In genomic region chr9:121302543-121302942, GRCm38 (mm10) we compare ENCODE assay signal across 9 mouse cellular contexts. TPM values are rescaled to one million over a fixed set of nuclear protein-coding genes. Genes with fewer than 3 reads are reported as not detected.
DNase-seq lines count a peak whose midpoint lies in the region; ATAC-seq and TF ChIP-seq lines count a peak whose summit lies in the region.
"Had no signal": no experiment of that assay in that cellular context is flagged by ENCODE, and none has a peak within 500 bp of the region (broad histone marks: within the 10 kb centered on the region; RNA-seq: fewer than 3 reads in every experiment).

No protein-coding gene starts in this region.

- no peak overlapping the region for H3K9ac ChIP-seq in hindbrain, postnatal 0 days (replicated peaks; ENCODE audit: low read length)
- H3K9ac ChIP-seq in hindbrain, embryonic 16.5 days (ENCODE audit: low read depth, low read length): no peak overlapping the region
- H3K9ac ChIP-seq: limb, embryonic 12.5 days had no signal

- H3K4me3 ChIP-seq in hindbrain, postnatal 0 days (ENCODE audit: low read length): no peak overlapping the region
- H3K4me3 ChIP-seq in hindbrain, embryonic 16.5 days (ENCODE audit: low read length): no peak overlapping the region
- no peak overlapping the region for H3K4me3 ChIP-seq in testis, adult 2 months (ENCODE audit: control insufficient read depth, low read depth, low read length)
- no peak overlapping the region for H3K4me3 ChIP-seq in bone marrow, adult 2 months (replicated peaks; ENCODE audit: control insufficient read depth, low read depth, low read length)
- H3K4me3 ChIP-seq: limb, embryonic 12.5 days had no signal

- no peak for TF ChIP-seq POLR2A in testis, adult 2 months (IDR thresholded peaks at IDR 0.05; ENCODE audit: control insufficient read depth, low read depth, low read length)
- no peak for TF ChIP-seq POLR2A in bone marrow, adult 2 months (IDR thresholded peaks at IDR 0.05; ENCODE audit: borderline replicate concordance, control insufficient read depth, low read depth, low read length)

- H3K4me1 ChIP-seq in hindbrain, postnatal 0 days (ENCODE audit: insufficient read depth, low read length): peaks cover 38% of the 10 kb centered on the region
- peaks cover 53% of the 10 kb centered on the region for H3K4me1 ChIP-seq in hindbrain, embryonic 16.5 days (ENCODE audit: control insufficient read depth, insufficient read depth, low read depth, low read length)
- peaks cover 9% of the 10 kb centered on the region for H3K4me1 ChIP-seq in testis, adult 2 months (ENCODE audit: control insufficient read depth, insufficient read depth, low read length)
- peaks cover 9% of the 10 kb centered on the region; the same call in 1 of the 2 replicates for H3K4me1 ChIP-seq in bone marrow, adult 2 months (ENCODE audit: control insufficient read depth, insufficient read depth, low read length)

- no peak overlapping the region for H3K4me2 ChIP-seq in hindbrain, postnatal 0 days (ENCODE audit: low read depth, low read length)
- H3K4me2 ChIP-seq in hindbrain, embryonic 16.5 days (ENCODE audit: low read length): no peak overlapping the region
- H3K4me2 ChIP-seq: limb, embryonic 12.5 days had no signal

- ATAC-seq in hindbrain, postnatal 0 days: no peak
- no peak for ATAC-seq in hindbrain, embryonic 16.5 days
- ATAC-seq: midbrain, embryonic 16.5 days had no signal

- H3K9me3 ChIP-seq in hindbrain, postnatal 0 days (ENCODE audit: low read length): no peaks in the 10 kb centered on the region
- H3K9me3 ChIP-seq in hindbrain, embryonic 16.5 days (ENCODE audit: control insufficient read depth, low read length): no peaks in the 10 kb centered on the region
- H3K9me3 ChIP-seq: limb, embryonic 12.5 days had no signal

- DNase-seq in hindbrain, postnatal 0 days (ENCODE audit: low spot score): no peak
- DNase-seq in testis, postnatal 14 days (ENCODE audit: low spot score): no peak
- peak; percentile 62 for DNase-seq in thymus, postnatal 4 days
- no peak for DNase-seq in adipocyte (ENCODE audit: low spot score)

- H3K36me3 ChIP-seq in hindbrain, postnatal 0 days (ENCODE audit: insufficient read depth, low read length): no peaks in the 10 kb centered on the region
- H3K36me3 ChIP-seq in hindbrain, embryonic 16.5 days (ENCODE audit: control insufficient read depth, insufficient read depth, low read length): no peaks in the 10 kb centered on the region
- H3K36me3 ChIP-seq in testis, adult 2 months (ENCODE audit: control insufficient read depth, insufficient read depth, low read length): no peaks in the 10 kb centered on the region
- H3K36me3 ChIP-seq: limb, embryonic 12.5 days had no signal

- no peaks in the 10 kb centered on the region for H3K27me3 ChIP-seq in hindbrain, postnatal 0 days (ENCODE audit: insufficient read depth, low read length)
- H3K27me3 ChIP-seq in hindbrain, embryonic 16.5 days (replicated peaks; ENCODE audit: control insufficient read depth, insufficient read depth, low read length): no peaks in the 10 kb centered on the region
- H3K27me3 ChIP-seq in testis, adult 2 months (ENCODE audit: control insufficient read depth, insufficient read depth, low read length): no peaks in the 10 kb centered on the region

- no peak overlapping the region for H3K27ac ChIP-seq in hindbrain, postnatal 0 days
- H3K27ac ChIP-seq in hindbrain, embryonic 16.5 days (ENCODE audit: low read depth, low read length): no peak overlapping the region
- H3K27ac ChIP-seq in testis, adult 2 months (ENCODE audit: control insufficient read depth, insufficient read depth, low read depth, low read length): no peak overlapping the region
- no peak overlapping the region for H3K27ac ChIP-seq in bone marrow, adult 2 months (ENCODE audit: control insufficient read depth, insufficient read depth, low read depth, low read length, poor library complexity)

- 82% methylated on average over 7 of the region's 8 CpGs for WGBS in hindbrain, postnatal 0 days
- 87% methylated on average over 7 of the region's 8 CpGs for WGBS in hindbrain, embryonic 16.5 days
- WGBS in bone marrow, adult 2 months: 73% methylated on average over 7 of the region's 8 CpGs

- peak; percentile 52 for TF ChIP-seq CTCF in hindbrain, postnatal 0 days (IDR thresholded peaks at IDR 0.05; ENCODE audit: low read depth)
- TF ChIP-seq CTCF in testis, adult 2 months (IDR thresholded peaks at IDR 0.05; ENCODE audit: control insufficient read depth, insufficient read depth, insufficient replicate concordance, low read depth, low read length): peak; percentile 38; the same call in 1 of the 2 replicates
- peak; percentile 38; the same call in 1 of the 2 replicates for TF ChIP-seq CTCF in bone marrow, adult 2 months (IDR thresholded peaks at IDR 0.05; ENCODE audit: control insufficient read depth, insufficient read depth, low read length)

RNA-seq across cellular contexts. Expression of gene Trak1, which starts 5.2 kb away (rescaled TPM):
- total RNA-seq in hindbrain, postnatal 0 days (2014; rRNA removed): 129 and 170 TPM in 2 replicates
- 55.7 and 57.8 TPM in 2 replicates for polyA plus RNA-seq in hindbrain, postnatal 0 days (2015; fragmentation: Nextera tagmentation; extraction: Ambion mirVana)
- 57.8 and 59.3 TPM in 2 replicates for polyA plus RNA-seq in hindbrain, embryonic 16.5 days (2015; fragmentation: Nextera tagmentation; extraction: Ambion mirVana)
- polyA plus RNA-seq in testis, adult 2 months (2012; rRNA removed): 22.2 and 23.1 TPM in 2 replicates
- polyA plus RNA-seq in bone marrow, adult 2 months (2011; ENCODE audit: insufficient read depth, insufficient read length, low replicate concordance, missing spikeins): 14.1 and 29.4 TPM in 2 replicates

RNA-seq across cellular contexts. Expression of gene Ulk4, which starts 25.5 kb away (rescaled TPM):
- 8.9 and 20.0 TPM in 2 replicates for total RNA-seq in hindbrain, postnatal 0 days (2014; rRNA removed)
- polyA plus RNA-seq in hindbrain, postnatal 0 days (2015; fragmentation: Nextera tagmentation; extraction: Ambion mirVana): 76.3 and 80.8 TPM in 2 replicates
- polyA plus RNA-seq in hindbrain, embryonic 16.5 days (2015; fragmentation: Nextera tagmentation; extraction: Ambion mirVana): 75.8 and 79.9 TPM in 2 replicates
- 291 and 327 TPM in 2 replicates for polyA plus RNA-seq in testis, adult 2 months (2012; rRNA removed)
- not detected in 2 replicates for polyA plus RNA-seq in bone marrow, adult 2 months (2011; ENCODE audit: insufficient read depth, insufficient read length, low replicate concordance, missing spikeins)

Comparison
In these comparisons a context has a peak if more than half of its experiments do, and no peak if none do; other contexts are left out.
1. RNA of gene Ulk4, which starts 25.5 kb away (polyA plus RNA-seq): 291 to 327 TPM in testis, adult 2 months, 76.3 to 80.8 TPM in hindbrain, postnatal 0 days and 75.8 to 79.9 TPM in hindbrain, embryonic 16.5 days; not detected in bone marrow, adult 2 months; every median in the first group is over 10 times any median in the second.
2. Peak in every context shown above with its lines, with median percentiles within 50 percentile points of each other: CTCF ChIP-seq.